Mouse (Mus musculus) gastrocnemius, postnatal 10 days (tissue): Measurements from ENCODE around the gene Tnp1. TPM values are rescaled to one million over a fixed set of nuclear protein-coding genes. Genes with fewer than 3 reads are reported as not detected.

ENCODE experiments used
- DNase-seq: peaks from one replicate; pipeline ENCODE4 v3.0.0; 2021; ENCODE audit warnings: mixed read lengths
- long read RNA-seq, 2 experiments: library from polyadenylated mRNA; stranded (forward); transcript quantifications; one replicate each; pipeline ENCODE4 v2.0.0; 2021
- total RNA-seq, 2 experiments: library from RNA; stranded (reverse); gene quantifications; 2 replicates each; pipeline ENCODE4 v1.2.3; 2021

The Tnp1 gene
- total RNA-seq: not detected
- long read RNA-seq, experiment 1: 0 reads
- long read RNA-seq, experiment 2: 0 reads

GRCm38 (mm10) chr1:73015731-73016130 lies at the start of gene Tnp1:
Gene Tnp1 (minus strand): TSS chr1:73015909.
- DNase-seq: no peak

DNA sequence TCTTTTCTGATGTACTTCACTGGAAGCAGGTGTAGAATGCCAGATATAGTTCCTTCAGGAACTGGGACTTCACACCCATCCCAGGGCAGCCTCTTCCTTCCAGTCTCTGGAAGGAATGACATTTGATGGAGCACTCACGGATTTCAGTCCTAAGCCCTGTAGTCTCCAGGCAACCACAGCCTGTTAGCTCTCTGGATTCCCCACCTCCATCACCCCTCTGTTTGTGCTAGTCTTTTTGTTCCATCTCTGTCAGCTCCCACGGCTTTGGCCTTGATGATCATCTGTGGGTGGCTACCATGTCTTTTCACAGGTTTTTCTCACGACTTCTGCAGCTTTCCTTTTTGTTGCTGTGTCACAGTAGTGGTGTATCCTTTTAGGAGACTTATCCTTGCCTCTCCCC lies 48.6 kb upstream of the Tnp1 start:
- no peak for DNase-seq

DNA sequence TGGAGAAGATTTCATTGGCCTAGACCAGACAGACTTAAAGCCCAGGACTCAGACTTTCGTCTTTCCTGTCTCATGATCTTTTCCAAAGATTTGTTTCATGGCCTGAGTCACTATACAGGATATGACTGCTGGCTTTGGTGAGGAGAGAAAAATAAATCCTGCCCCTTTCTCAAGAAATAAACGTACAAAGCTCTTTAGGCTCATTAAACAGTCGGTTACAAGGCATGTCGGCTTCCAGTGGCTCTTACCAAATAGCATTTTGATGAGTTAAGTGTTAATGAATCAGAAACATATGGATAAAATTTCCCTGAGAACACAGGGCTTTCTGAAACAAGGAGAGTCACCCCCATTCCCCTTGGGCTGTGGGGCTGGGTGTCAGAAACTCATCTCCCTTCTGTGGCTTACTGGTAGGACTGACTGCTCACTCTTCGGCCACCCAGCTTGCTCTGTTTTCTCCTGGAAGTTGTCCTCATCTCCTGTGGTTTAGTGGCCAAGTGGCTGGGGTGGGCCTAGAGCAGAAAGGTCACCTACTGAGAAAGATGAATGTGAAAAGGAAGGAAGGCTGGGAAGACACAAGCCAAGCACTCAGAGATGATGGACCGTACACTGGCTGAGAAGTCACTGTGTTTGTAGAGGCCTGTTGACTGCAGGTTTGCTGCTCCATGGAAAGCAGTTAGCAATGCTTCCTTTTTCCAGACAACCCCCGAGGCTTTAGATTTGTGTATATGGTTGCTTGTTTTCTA lies 46.0 kb upstream of the Tnp1 start:
- DNase-seq: no peak

- no peak for DNase-seq
These were observed 44.6 kb upstream of the Tnp1 start for GRCm38 (mm10) chr1:73060271-73060670.

- DNase-seq: no peak
These were observed 40.7 kb upstream of the Tnp1 start for GRCm38 (mm10) chr1:73056266-73057001.

DNA sequence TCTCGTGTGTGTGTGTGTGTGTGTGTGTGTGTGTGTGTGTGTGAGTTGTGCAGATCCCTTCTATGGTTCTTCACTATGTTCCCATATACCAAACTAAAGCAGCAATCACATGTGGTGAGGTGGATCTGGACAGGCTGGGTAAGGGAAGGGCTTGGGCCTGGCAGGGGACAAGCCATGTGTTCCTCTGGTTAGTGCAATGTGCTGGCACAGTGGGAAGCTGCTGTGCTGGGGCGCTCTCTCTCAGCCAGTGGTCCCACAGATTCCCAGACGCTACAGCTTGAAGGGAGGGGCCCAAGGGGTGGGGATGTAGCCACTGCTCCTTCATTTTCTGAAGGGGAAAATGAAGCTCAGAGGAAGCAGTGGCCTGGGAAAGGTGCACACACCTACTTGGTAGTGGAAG lies 40.1 kb upstream of the Tnp1 start:
- no peak for DNase-seq

- DNase-seq: peak; percentile 46
These were observed 39.5 kb upstream of the Tnp1 start for GRCm38 (mm10) chr1:73055206-73055605.

DNA sequence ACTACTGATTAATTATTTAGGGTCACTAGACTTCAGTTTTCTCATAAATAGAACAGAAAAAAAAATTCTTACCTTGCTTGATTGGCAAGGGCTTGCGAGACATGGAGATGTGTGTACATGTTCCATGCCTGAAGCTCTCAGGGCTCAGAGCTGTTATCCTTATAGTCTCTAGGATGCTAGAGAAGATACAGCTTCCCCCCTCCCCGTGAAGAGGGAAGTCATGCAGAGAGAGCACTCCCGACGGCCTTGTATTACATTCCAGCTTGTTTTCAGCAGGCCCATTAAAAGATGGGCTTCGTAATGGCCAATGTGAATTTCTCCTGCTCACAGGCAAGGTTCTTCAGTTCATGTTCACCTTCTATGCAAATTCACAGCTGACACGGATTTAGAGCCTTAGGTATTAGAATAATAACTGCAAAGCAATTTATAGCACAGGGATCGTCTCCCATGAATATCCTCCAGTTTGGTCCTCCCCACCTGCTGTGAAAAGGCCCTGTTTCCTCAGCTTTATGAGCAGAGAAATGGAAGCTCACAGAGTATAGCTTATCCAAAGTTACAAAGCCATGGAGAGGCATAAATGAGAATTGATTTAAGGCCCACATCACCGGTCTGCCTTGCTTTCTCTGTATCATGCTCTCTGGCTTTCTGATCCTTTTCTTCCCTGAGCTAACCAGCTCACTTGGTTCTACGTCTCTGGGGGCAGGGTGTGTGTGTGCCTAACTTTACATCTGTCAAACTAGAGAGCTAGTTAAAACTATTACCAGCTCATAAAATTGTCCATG lies 38.0 kb upstream of the Tnp1 start:
- DNase-seq: no peak

- DNase-seq: no peak
These were observed 31.4 kb upstream of the Tnp1 start for GRCm38 (mm10) chr1:73046896-73047672.

DNA sequence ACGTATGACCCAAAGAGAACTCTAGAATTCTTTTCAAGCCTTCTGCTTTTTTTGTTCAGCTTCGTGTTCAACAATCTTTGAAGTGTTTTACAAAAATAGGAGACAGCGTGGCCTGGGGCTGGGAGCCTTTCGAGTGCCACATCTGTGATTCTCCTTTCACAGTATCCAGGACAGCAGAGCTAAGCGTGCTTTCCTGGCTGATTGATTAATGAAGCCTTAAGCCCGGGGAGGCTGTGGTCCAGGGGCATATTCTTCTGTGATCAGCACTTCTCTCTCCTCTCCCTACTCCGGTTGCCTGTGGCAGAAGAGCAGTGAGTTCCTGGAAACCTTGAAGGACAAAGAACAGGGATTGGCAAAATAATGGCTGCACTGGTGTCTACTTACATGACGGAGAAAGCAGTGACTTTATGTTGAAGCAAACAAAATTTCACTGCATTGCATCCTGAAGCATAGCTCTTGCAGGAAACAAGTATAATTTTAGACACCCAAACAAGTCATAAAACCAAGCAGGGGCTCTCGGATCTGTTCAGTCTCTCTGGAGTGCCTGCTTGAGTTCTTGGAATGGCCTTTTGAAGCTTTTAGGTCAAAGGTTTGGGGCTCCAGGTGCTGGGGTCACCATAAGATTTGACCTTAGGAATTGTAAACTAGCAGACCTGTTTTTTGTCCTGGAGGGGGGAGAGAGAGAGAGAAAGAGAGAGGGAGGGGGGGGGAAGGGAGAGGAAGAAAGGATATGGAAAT lies 30.4 kb upstream of the Tnp1 start:
- no peak for DNase-seq

DNA sequence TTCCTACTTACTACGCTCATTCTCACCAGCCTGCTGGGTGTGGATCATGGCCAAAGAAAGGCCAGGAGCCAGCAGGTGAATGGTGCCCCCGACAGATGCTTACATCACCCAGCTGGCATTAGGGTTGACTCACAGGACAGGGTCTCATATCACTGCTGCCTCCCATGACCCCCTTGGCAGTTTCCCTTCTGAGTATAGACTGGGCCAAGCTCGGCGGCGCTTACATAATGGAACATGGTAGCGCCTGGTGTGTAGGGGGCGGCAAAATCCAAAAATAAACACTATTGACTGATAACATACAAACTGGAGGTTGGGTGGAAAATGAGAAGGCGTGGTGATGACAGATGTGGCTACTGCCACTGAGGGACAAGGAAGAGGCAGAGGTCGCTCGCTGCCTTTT lies 28.0 kb upstream of the Tnp1 start:
- DNase-seq: no peak

DNA sequence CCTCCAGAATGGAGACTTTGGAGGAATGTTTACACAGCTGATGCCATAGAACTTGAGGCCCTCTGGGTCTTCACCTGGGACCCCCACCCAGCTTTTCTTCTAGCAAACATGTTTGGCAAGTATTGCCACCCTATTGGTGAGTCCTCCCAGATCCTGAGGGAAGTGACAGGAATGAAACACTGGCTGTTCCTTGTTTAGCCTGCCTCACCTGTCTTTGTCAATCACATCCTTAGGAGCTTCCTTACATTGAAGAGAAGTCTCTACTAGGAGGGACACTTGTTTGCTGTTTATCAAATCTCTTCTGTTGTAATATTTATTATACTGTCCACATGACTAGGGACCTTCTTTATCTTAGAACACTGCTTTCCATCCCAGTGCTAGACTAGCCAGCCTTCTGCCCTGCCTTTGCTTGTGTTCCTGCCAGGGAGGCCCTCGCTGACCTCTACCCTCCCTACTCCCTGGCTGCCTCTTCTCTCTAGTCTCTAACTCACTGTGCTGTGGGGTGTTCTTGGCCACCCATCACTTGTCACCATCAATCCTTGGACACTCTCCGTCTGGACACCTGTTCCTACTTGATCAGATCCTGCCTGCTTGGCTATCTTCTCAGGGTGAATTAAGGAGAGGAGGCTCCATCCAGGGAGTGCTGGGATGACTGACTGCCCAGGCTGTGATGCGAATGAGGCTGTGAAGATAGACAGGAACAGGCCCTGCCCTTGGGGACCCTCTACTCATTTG lies 25.1 kb upstream of the Tnp1 start:
- no peak for DNase-seq

DNA sequence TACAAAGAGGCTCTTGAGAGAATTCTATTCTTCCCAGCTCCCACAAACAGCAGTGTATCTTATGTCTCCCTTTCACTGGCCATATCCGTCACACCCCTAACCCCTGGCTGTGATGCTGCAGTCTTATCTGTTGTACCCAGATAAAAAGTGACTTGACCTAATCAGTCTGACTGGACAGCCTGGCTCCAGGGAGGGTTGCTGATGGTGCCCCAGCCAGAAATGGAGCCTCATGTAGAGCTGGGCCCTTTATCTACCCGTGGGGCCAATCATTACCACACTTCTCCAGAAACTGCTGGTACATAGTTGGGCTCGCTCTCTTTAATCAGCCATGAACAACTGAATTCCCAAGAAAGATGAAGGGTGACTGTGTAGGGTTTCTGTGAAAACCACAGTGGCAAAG lies 22.8 kb upstream of the Tnp1 start:
- no peak for DNase-seq

GRCm38 (mm10) chr1:73036536-73036935 lies 20.8 kb upstream of the Tnp1 start:
- no peak for DNase-seq

- DNase-seq: no peak
These were observed 20.0 kb upstream of the Tnp1 start for GRCm38 (mm10) chr1:73035726-73036125.

GRCm38 (mm10) chr1:73032491-73032890 lies 16.8 kb upstream of the Tnp1 start:
- DNase-seq: no peak

DNA sequence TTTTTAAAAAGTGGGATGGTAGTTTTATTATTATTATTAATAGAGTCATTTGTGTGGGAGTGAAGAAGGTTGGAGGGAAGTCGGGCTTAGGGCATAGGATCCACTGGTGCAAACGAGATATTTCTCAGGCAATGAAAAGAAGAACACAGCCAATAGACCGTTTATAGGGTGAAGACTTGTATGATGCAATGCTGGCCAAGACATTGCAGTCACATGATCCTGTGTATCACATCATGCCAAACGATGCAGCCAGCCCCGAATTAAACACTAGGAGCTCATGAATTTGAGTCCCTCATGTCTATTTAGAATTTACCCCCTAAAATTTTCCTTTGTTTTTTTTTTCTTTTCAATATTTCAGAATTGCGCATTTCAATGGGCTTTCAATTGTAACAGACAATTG lies 13.0 kb upstream of the Tnp1 start:
- no peak for DNase-seq

DNA sequence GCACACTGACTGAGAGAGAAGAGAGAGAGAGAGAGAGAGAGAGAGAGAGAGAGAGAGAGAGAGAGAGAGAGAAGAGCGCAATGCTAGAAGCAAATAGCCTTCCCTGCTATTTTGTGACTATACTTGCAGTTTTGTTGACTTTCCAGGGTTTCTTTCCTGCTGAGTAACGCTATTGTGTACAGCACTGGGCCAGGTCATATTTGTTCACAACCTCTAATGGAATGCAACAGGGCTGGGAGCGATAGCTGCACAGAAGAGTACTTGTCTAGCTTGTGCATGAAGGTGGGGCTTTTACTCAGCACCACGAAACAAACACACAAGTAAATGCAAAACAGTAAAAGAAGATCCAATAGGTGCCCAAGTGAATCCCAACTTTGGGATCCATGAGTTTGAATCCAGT lies 11.7 kb upstream of the Tnp1 start:
- no peak for DNase-seq

DNA sequence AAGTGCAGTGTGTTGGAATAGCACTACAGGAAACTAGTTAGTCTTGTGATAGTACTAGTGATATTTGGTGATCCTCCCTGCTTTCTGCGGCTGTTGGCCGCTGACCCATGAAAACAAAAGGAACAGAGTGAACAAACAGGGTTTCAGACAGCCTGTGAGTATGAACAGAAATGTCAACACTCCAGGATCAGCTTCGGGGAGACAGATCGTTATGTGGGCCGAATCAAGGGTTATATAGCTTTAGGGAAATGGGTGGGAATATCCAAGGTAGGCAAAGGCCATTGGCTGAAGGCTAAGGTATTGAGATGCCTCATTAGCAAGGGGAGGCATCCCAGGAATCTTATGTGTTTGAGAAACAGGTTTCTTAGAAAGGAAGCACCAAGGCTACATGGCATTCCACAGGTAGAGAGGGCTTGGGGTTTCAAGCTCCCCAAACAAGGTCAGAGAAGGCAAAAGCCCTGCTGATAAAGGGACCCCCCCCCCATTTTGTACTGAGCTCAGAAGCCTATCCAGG lies 11.1 kb upstream of the Tnp1 start:
- no peak for DNase-seq

DNA sequence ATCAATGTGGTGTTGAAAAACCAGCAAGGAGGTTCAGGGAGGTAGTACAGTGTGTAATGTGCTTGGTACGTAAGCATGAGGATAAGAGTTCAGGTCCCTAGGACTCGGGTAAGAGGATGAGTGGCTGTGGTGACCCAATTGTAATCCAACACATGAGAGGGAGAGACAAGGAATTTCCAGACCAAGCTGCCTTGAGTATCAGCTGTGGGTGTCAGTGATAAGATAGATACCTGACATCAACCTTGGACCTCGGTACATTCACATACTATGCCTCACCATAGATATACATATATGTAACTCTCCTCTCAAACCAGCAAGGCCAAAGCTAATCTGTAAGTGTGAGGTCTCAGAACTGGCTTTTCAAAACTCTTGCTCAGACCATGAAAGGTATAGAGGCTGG lies 10.4 kb upstream of the Tnp1 start:
- DNase-seq: no peak

DNA sequence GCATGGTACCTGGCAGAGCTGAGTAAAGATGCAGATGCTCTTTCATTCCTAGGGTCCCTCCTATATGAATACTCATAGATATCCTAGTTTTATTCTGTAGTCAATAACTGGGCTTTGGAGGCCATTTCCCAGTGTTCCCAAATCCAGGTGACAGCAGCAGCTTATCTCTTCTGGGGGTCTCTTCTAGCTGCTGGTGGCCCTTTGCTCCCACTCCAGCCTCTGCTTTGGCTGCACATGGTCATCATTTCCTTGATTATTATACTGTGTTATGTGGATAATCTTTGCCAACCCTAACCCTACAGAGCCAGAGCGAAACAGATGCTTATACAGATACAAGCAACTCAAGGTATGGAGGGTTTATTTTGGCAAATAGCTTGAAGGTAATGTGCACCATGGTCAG lies 8.9 kb downstream of the Tnp1 start:
- DNase-seq: no peak
